Mouse (Mus musculus) cerebellum, adult 2 months (tissue): ENCODE data around the gene Helb. TPM values are rescaled to one million over a fixed set of nuclear protein-coding genes. Genes with fewer than 3 reads are reported as not detected.
A peak's percentile ranks its signal among the peaks of the same experiment; 100 is the strongest.

Experiments
- DNase-seq, 2 experiments: peaks; one replicate each; pipeline ENCODE4 v3.0.0; 2021
- H3K27ac ChIP-seq: fragments of 200-500 bp; 2 replicates; pipeline ENCODE4 v1.5.1; 2012; ENCODE audit warnings: low read length, control low read depth, inconsistent platforms; ENCODE audit not compliant: insufficient read depth
- H3K27me3 ChIP-seq: fragments of 200-500 bp; 2 replicates; pipeline ENCODE4 v1.6.1; 2012; ENCODE audit warnings: inconsistent platforms, mild to moderate bottlenecking, low read length, moderate library complexity; ENCODE audit not compliant: control insufficient read depth, insufficient read depth
- H3K4me1 ChIP-seq: fragments of 200-500 bp; 2 replicates; pipeline ENCODE4 v1.6.1; 2011; ENCODE audit warnings: low read length; ENCODE audit not compliant: control insufficient read depth, insufficient read depth
- H3K4me3 ChIP-seq: fragments of 200-500 bp; replicated peaks from 2 replicates; pipeline ENCODE3; 2011; ENCODE audit warnings: mild to moderate bottlenecking, low read depth, low read length, control low read depth; ENCODE audit not compliant: insufficient read depth
- CTCF ChIP-seq: fragments of 200-500 bp; IDR thresholded peaks from 2 replicates; pipeline ENCODE4 v1.5.1; 2011; ENCODE audit warnings: low read depth, mild to moderate bottlenecking, control low read depth, low read length, moderate library complexity, borderline replicate concordance; ENCODE audit not compliant: insufficient read depth
- POLR2A ChIP-seq: fragments of 200-500 bp; IDR thresholded peaks from 2 replicates; pipeline ENCODE4 v1.6.1; 2011; ENCODE audit warnings: low read length, control low read depth, borderline replicate concordance; ENCODE audit not compliant: insufficient read depth
- WGBS: fragments of 180-500 bp; shearing (Covaris S2); methylation state at CpG from one replicate; pipeline ENCODE4 v1.1.7; 2018; 5-methylcytosine and 5-hydroxymethylcytosine counted together
- polyA plus RNA-seq: library from polyadenylated mRNA; depleted of rRNA; stranded (reverse); fragments of >200 nt; gene quantifications from 2 replicates; pipeline ENCODE4 v1.2.3, GENCODE M21; 2012

Helb gene
- polyA plus RNA-seq, 1 experiment: 4.6 TPM

- Histone ChIP-seq H3K4me3 (no peak overlapping the region), H3K27me3 (no peaks in the 10 kb centered on the region), H3K27ac (no peak overlapping the region), H3K4me1 (no peaks in the 10 kb centered on the region)
- WGBS: 32% methylated on average over 5 of the region's 5 CpGs
- DNase-seq: peak; percentile 9 to 35
- TF ChIP-seq POLR2A (no peak), CTCF (peak; percentile 70)
Measured at GRCm38 (mm10) chr10:120064424-120064823, 48.4 kb downstream of the Helb start.

GRCm38 (mm10) chr10:120061238-120062130 lies 51.3 kb downstream of the Helb start:
- Histone ChIP-seq H3K4me1 (no peaks in the 10 kb centered on the region; the same call in none of the 2 replicates), H3K27me3 (no peaks in the 10 kb centered on the region), H3K27ac (no peak overlapping the region), H3K4me3 (no peak overlapping the region)
- DNase-seq: peak in 1 of 2 experiments; percentile 8
- TF ChIP-seq POLR2A (no peak), CTCF (no peak)
- WGBS: 41% methylated on average over 24 of the region's 24 CpGs

- no peak for DNase-seq
- 88% methylated on average over 10 of the region's 10 CpGs for WGBS
- Histone ChIP-seq H3K27ac (no peak overlapping the region), H3K27me3 (no peaks in the 10 kb centered on the region), H3K4me3 (no peak overlapping the region), H3K4me1 (no peaks in the 10 kb centered on the region; the same call in none of the 2 replicates)
- no peak for TF ChIP-seq CTCF
- no peak for TF ChIP-seq POLR2A
Measured at GRCm38 (mm10) chr10:120060579-120061237, 52.1 kb downstream of the Helb start.

GRCm38 (mm10) chr10:120044714-120045234 lies 68.0 kb downstream of the Helb start:
- DNase-seq: no peak
- no peaks in the 10 kb centered on the region for H3K27me3 ChIP-seq
- no peak overlapping the region for H3K27ac ChIP-seq
- no peaks in the 10 kb centered on the region for H3K4me1 ChIP-seq
- no peak overlapping the region for H3K4me3 ChIP-seq
- TF ChIP-seq POLR2A: no peak
- no peak for TF ChIP-seq CTCF
- 74% methylated on average over 2 of the region's 2 CpGs for WGBS

GRCm38 (mm10) chr10:120044237-120044636 lies 68.5 kb downstream of the Helb start:
- H3K27me3 ChIP-seq: no peaks in the 10 kb centered on the region
- TF ChIP-seq CTCF: no peak
- TF ChIP-seq POLR2A: no peak
- 57% methylated on average over 6 of the region's 6 CpGs for WGBS
- no peak for DNase-seq
- no peak overlapping the region for H3K4me3 ChIP-seq
- H3K27ac ChIP-seq: no peak overlapping the region
- no peaks in the 10 kb centered on the region for H3K4me1 ChIP-seq

DNA sequence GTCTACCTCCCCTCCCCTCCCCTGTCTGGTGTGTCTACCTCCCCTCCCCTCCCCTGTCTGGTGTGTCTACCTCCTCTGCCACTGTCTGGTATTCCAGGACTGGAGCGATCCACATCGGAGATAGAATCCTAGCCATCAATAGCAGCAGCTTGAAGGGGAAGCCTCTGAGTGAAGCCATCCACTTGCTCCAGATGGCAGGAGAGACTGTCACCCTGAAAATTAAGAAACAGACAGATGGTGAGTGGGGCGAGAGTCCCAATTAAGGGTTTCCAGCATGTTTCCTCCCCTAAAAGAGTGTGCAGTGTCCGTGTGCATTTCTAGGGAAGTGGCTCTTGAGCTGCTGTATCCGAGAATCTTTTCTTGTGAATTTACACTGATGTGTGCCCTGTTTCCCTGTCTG lies 74.6 kb downstream of the Helb start:
- peak in 1 of 2 experiments; percentile 20 for DNase-seq
- WGBS: 28% methylated on average over 5 of the region's 5 CpGs
- Histone ChIP-seq H3K27me3 (no peaks in the 10 kb centered on the region; the same call in 1 of the 2 replicates), H3K4me3 (no peak overlapping the region), H3K4me1 (peaks cover 5% of the 10 kb centered on the region; the same call in 1 of the 2 replicates), H3K27ac (no peak overlapping the region)
- TF ChIP-seq POLR2A (no peak), CTCF (no peak)

DNA sequence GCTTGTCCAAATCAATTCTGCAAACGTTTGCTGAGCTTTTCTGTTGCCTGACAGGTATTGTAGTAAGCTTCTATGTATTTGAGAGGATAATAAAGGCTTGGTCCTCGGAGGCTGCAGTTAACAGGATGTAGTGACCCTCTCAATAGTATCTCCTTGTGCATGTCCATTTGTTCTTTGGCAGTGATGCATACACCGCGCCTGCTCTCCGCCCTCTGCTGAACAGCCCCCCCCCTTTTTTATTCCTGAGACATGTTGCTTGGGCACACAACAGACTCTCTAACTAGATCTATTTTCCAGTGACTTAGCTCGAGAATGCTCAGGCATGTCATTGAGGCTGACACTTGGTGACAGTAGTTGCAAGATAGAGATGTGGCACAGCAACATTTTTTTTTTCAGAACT lies 77.0 kb downstream of the Helb start:
- 34% methylated on average over 6 of the region's 6 CpGs for WGBS

More for the DNA sequence above, 77.0 kb downstream of the Helb start:
- Histone ChIP-seq H3K4me3 (no peak overlapping the region), H3K4me1 (peaks cover 5% of the 10 kb centered on the region; the same call in 1 of the 2 replicates), H3K27me3 (no peaks in the 10 kb centered on the region; the same call in 1 of the 2 replicates), H3K27ac (no peak overlapping the region)
- DNase-seq: no peak
- TF ChIP-seq CTCF (no peak), POLR2A (no peak)
